Mouse (Mus musculus): ENCODE measurements around the gene Taf8. TPM values are rescaled to one million over a fixed set of nuclear protein-coding genes. Genes with fewer than 3 reads are reported as not detected.

Gene Taf8
- polyA plus RNA-seq, 1 experiment from 2014 or later, result 13.1 TPM

- H3K79me2 ChIP-seq (ENCODE audit: inconsistent target), result no peaks in the 10 kb centered on the region
- WGBS (ENCODE audit: missing documents), result 55% methylated on average over 2 of the region's 2 CpGs
These were observed 19.7 kb downstream of the Taf8 start for GRCm38 (mm10) chr17:47482401-47482800.

GRCm38 (mm10) chr17:47479887-47480286, 22.2 kb downstream of the Taf8 start:
- 72% methylated on average over 3 of the region's 3 CpGs for WGBS (ENCODE audit: missing documents)
- no peaks in the 10 kb centered on the region for H3K79me2 ChIP-seq (ENCODE audit: inconsistent target)
- H3K4me3 ChIP-seq (ENCODE audit: inconsistent target), result no peak overlapping the region
- H3K36me3 ChIP-seq (ENCODE audit: inconsistent target), result no peaks in the 10 kb centered on the region
- no peak overlapping the region for H3K27ac ChIP-seq

More at GRCm38 (mm10) chr17:47482401-47482800, 19.7 kb downstream of the Taf8 start:
- Histone ChIP-seq H3K27ac (no peak overlapping the region), H3K36me3 (ENCODE audit: inconsistent target) (no peaks in the 10 kb centered on the region), H3K4me3 (ENCODE audit: inconsistent target) (no peak overlapping the region)

- 62% methylated on average over 3 of the region's 3 CpGs for WGBS (ENCODE audit: missing documents)
- Histone ChIP-seq H3K79me2 (ENCODE audit: inconsistent target) (no peaks in the 10 kb centered on the region), H3K27ac (no peak overlapping the region), H3K4me3 (ENCODE audit: inconsistent target) (no peak overlapping the region), H3K36me3 (ENCODE audit: inconsistent target) (no peaks in the 10 kb centered on the region)
These were observed 26.4 kb downstream of the Taf8 start for GRCm38 (mm10) chr17:47475714-47476113.

DNA sequence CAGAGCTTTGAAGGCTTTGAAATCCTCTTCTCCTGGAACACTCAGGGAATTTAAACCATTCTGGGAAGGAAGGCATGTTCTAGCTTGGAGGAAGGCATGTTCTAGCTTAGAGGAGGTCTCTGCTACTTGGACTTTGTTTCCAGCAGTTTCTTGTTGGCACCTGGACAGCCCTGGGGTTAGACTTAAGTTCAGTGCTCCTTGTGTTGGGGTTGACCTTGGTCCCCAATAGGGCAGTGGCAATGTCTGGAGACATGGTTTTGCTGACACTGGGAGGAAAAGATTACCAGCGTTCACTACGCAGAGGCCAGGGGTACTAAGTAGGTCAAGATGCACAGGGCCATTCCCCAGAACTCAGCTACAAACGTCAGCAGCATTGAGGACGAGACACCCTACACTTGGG, 26.9 kb downstream of the Taf8 start:
- no peak overlapping the region for H3K27ac ChIP-seq
- no peaks in the 10 kb centered on the region for H3K79me2 ChIP-seq (ENCODE audit: inconsistent target)
- no peaks in the 10 kb centered on the region for H3K36me3 ChIP-seq (ENCODE audit: inconsistent target)
- H3K4me3 ChIP-seq (ENCODE audit: inconsistent target), result no peak overlapping the region
- 89% methylated on average over 4 of the region's 4 CpGs for WGBS (ENCODE audit: missing documents)

DNA sequence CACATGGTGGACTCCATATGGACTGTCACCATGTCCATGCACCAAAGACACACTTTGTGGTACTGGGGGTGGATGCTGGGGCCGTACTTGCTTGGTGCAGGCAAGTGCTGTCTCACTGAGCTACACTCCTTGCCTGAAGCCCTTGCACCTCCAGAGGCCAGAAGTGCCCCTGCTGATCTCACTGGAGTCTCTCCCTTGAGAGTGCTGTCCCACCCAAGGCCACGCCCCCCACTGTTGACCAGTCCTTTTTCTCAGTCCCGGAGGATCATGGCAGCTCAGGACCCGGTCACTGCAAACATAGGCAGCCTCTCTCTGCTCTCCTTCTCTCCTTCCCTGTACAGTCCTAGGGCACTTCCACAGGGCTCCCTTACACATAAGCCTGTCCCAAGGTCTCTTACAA, 27.8 kb downstream of the Taf8 start:
- Histone ChIP-seq H3K27ac (no peak overlapping the region), H3K4me3 (ENCODE audit: inconsistent target) (no peak overlapping the region), H3K36me3 (ENCODE audit: inconsistent target) (no peaks in the 10 kb centered on the region), H3K79me2 (ENCODE audit: inconsistent target) (no peaks in the 10 kb centered on the region)
- WGBS (ENCODE audit: missing documents), result 87% methylated on average over 4 of the region's 4 CpGs

DNA sequence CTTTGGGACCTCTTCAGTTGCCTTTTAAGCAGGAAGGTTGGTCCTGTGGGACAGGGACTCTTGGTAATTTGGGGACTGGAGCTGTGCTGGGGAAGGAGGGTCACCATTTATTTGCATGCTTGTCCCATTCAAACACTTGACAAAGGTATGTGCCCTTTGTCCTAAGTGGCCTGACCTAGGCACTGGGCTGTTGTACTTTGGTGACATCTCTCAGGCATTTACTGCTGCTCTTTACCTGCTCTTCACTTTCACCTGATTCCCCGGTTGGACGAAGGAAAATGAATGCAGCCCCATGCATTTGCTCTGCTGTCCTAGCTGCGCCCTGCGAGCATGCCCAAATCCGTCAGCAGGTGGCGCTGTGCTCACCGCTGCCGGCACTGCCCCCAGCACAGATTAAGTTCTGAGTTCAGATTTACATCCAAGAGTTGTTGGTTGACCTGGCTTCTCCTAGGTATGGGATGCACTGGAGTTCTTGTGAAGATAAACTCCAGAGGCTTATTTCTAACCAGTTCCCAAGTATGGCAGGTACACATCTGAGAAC, 28.6 kb downstream of the Taf8 start:
- H3K27ac ChIP-seq, result no peak overlapping the region
- no peaks in the 10 kb centered on the region for H3K36me3 ChIP-seq (ENCODE audit: inconsistent target)
- no peak overlapping the region for H3K4me3 ChIP-seq (ENCODE audit: inconsistent target)
- 10% methylated on average over 8 of the region's 8 CpGs for WGBS (ENCODE audit: missing documents)
- no peaks in the 10 kb centered on the region for H3K79me2 ChIP-seq (ENCODE audit: inconsistent target)

GRCm38 (mm10) chr17:47472435-47473350, 29.4 kb downstream of the Taf8 start:
- Histone ChIP-seq H3K79me2 (ENCODE audit: inconsistent target) (no peaks in the 10 kb centered on the region), H3K36me3 (ENCODE audit: inconsistent target) (no peaks in the 10 kb centered on the region)
- 79% methylated on average over 15 of the region's 15 CpGs for WGBS (ENCODE audit: missing documents)

DNA sequence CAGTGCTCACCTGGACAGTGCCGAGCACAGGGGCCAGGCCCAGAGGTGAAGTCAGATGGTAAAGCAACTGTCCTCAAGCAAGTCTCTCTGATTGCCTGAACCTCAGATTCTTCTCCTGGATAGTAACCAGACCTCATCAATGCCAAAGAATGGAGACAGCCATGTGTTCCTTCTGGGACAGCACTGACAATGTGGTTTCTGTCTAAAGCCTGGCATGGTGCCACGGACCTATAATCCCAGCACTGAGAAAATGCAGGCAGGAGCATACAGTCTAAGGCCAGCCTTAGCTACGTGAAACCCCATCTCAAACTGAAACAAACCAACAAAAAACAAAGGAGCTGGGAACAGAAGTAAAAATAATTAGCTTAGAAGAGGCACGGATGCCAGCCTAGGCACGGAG, 31.4 kb downstream of the Taf8 start:
- H3K4me3 ChIP-seq (ENCODE audit: inconsistent target), result no peak overlapping the region
- no peaks in the 10 kb centered on the region for H3K36me3 ChIP-seq (ENCODE audit: inconsistent target)
- no peaks in the 10 kb centered on the region for H3K79me2 ChIP-seq (ENCODE audit: inconsistent target)
- 92% methylated on average over 5 of the region's 5 CpGs for WGBS (ENCODE audit: missing documents)
- H3K27ac ChIP-seq, result no peak overlapping the region

More at GRCm38 (mm10) chr17:47472435-47473350, 29.4 kb downstream of the Taf8 start:
- H3K4me3 ChIP-seq (ENCODE audit: inconsistent target), result no peak overlapping the region
- H3K27ac ChIP-seq, result no peak overlapping the region

DNA sequence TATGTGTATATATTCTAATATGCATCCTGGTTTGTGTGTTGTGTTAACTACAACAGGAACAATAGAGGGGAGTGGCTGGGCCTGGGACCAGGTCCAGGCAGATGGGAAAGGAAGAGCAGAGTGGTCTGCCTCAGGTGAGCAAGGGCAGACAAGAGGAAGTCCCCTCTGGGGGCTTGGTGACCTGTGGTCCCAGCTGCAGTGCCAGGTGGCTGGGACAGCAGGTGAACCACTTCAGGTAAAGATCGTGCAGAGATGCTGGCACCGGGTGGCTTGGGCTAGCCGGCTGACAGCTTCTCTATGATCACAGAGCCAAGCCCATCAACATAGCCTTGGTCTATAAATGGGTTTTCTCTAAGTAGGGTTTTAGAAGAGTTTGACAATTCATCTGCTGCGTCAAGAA, 32.0 kb downstream of the Taf8 start:
- Histone ChIP-seq H3K4me3 (ENCODE audit: inconsistent target) (no peak overlapping the region), H3K36me3 (ENCODE audit: inconsistent target) (no peaks in the 10 kb centered on the region), H3K79me2 (ENCODE audit: inconsistent target) (no peaks in the 10 kb centered on the region), H3K27ac (no peak overlapping the region)
- WGBS (ENCODE audit: missing documents), result 92% methylated on average over 4 of the region's 4 CpGs

GRCm38 (mm10) chr17:47469642-47470041, 32.5 kb downstream of the Taf8 start:
- 90% methylated on average over 4 of the region's 4 CpGs for whole genome bisulfite sequencing (ENCODE audit: missing documents)
- Histone ChIP-seq H3K79me2 (ENCODE audit: inconsistent target) (no peaks in the 10 kb centered on the region), H3K4me3 (ENCODE audit: inconsistent target) (no peak overlapping the region), H3K27ac (no peak overlapping the region), H3K36me3 (ENCODE audit: inconsistent target) (no peaks in the 10 kb centered on the region)

DNA sequence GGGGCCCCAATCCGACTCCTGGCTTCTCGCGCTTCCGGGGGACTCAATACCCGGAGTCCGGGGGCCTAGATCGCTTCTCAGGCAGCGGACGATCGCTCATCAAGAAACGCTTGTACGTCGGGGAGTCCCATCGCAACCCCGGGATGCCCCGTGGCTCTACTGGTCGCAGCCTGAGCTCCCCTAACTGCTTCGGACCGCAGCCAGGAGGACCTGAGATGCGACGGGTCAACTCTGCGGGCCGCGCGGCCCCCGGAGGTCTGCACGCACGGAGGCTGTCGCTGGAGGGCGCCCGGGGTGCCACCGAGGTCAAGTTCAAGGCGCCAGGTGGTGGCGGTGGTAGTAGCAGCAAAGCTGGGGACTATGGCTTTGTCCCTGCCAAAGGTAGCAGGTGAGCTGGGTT, 33.6 kb downstream of the Taf8 start:
- H3K79me2 ChIP-seq (ENCODE audit: inconsistent target), result no peaks in the 10 kb centered on the region
- H3K36me3 ChIP-seq (ENCODE audit: inconsistent target), result no peaks in the 10 kb centered on the region
- 68% methylated on average over 30 of the region's 34 CpGs for WGBS (ENCODE audit: missing documents)
- H3K4me3 ChIP-seq (ENCODE audit: inconsistent target), result no peak overlapping the region
- H3K27ac ChIP-seq, result no peak overlapping the region

DNA sequence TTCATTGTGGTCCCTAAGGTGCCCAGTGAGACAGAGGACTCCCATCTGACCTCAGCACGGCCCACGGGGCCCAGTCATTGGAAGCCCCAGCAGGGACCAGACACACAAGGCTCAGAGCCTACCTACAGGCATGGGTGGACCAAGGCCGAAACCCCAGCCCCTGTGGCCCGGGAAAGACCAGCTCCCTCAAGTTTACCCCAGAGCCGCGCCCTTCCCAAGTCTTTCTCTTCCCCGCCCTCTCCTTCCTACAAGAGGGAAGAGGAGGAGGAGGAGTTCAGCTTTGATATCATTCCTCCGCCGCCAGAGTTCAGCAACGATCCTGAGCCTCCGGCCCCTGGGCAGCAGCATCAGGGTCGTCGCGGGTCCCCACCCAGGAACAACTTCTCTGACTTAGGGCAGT, 34.0 kb downstream of the Taf8 start:
- H3K27ac ChIP-seq, result no peak overlapping the region
- no peak overlapping the region for H3K4me3 ChIP-seq (ENCODE audit: inconsistent target)
- 86% methylated on average over 13 of the region's 14 CpGs for WGBS (ENCODE audit: missing documents)
- H3K79me2 ChIP-seq (ENCODE audit: inconsistent target), result no peaks in the 10 kb centered on the region
- no peaks in the 10 kb centered on the region for H3K36me3 ChIP-seq (ENCODE audit: inconsistent target)

DNA sequence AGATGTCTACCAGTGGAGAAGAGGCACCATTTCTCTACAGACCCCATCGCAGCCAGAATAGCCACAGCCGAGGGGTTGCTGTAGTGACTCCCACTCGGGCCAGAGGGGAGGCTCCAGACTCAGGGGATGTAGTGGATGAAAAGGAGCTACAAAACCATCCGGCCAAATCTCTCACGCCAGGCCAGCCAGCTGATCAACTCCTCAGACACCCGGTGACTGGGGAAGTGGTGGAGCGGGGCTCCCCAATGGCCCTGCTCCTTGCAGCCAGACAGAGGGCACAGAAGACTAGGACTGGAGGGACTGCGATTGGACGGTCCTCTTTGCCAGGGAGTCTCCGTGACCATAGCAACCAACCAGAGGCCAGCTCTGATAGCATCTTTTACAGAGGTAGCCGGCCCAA, 34.4 kb downstream of the Taf8 start:
- H3K4me3 ChIP-seq (ENCODE audit: inconsistent target), result no peak overlapping the region
- no peaks in the 10 kb centered on the region for H3K36me3 ChIP-seq (ENCODE audit: inconsistent target)
- WGBS (ENCODE audit: missing documents), result 94% methylated on average over 11 of the region's 11 CpGs
- H3K27ac ChIP-seq, result no peak overlapping the region
- no peaks in the 10 kb centered on the region for H3K79me2 ChIP-seq (ENCODE audit: inconsistent target)

DNA sequence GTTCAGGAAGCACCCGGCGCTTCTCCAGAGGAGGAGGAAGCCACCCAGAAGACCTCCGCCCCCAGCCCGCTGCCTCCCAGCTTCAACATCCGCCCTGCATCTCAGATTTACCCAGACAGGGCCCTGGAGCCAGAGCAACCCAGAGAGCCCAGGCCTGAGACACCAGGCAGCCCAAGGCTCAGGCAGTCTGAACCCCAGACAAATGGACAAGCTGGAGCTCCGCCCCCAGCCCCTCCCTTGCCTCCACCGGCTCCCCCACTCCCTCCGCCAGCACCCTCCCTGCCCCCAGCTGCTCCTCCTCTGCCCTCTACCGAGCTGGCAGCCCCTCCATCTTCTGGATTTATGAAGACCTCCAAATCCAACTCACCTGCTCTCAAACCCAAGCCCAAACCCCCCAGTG, 35.8 kb downstream of the Taf8 start:
- Histone ChIP-seq H3K36me3 (ENCODE audit: inconsistent target) (no peaks in the 10 kb centered on the region), H3K79me2 (ENCODE audit: inconsistent target) (no peaks in the 10 kb centered on the region), H3K27ac (no peak overlapping the region), H3K4me3 (ENCODE audit: inconsistent target) (no peak overlapping the region)
- 86% methylated on average over 7 of the region's 9 CpGs for WGBS (ENCODE audit: missing documents)

- Histone ChIP-seq H3K79me2 (ENCODE audit: inconsistent target) (no peaks in the 10 kb centered on the region), H3K4me3 (ENCODE audit: inconsistent target) (no peak overlapping the region), H3K27ac (no peak overlapping the region), H3K36me3 (ENCODE audit: inconsistent target) (no peaks in the 10 kb centered on the region)
- WGBS (ENCODE audit: missing documents), result 91% methylated on average over 11 of the region's 11 CpGs
These were observed 37.1 kb downstream of the Taf8 start for GRCm38 (mm10) chr17:47465016-47465415.

Measured in macrophage (primary cell).